Mouse (Mus musculus) B cell, adult 2 months (primary cell): Measurements from ENCODE around the gene Olfr1461.

Experiments used
- DNase-seq, 2 experiments: peaks; one replicate each; pipeline ENCODE4 v3.0.0; 2022

The Olfr1461 gene

GRCm38 (mm10) chr19:13162700-13163099, at the start of gene Olfr1461:
TSS of gene Olfr1461 (plus strand) at chr19:13163000.
- no peak for DNase-seq

- no peak for DNase-seq
These were observed 13.4 kb upstream of the Olfr1461 start, which contains the start of gene Olfr1459 for GRCm38 (mm10) chr19:13149449-13149848. TSS of gene Olfr1459 (minus strand) at chr19:13149549.

GRCm38 (mm10) chr19:13185434-13185833, 22.6 kb downstream of the Olfr1461 start, which contains the start of gene Olfr1462:
TSS of gene Olfr1462 (plus strand) at chr19:13185734.
- no peak for DNase-seq
